Mouse (Mus musculus): ENCODE data around the gene Tmem19. TPM values are rescaled to one million over a fixed set of nuclear protein-coding genes. Genes with fewer than 3 reads are reported as not detected.
"Not testable (repeated sequence)": the region's sequence is repeated elsewhere in the genome, so short reads cannot be mapped to it uniquely, and the experiment has no call there.

Gene Tmem19
- polyA plus RNA-seq, 1 experiment from 2014 or later = 26.5 TPM

- H3K4me3 ChIP-seq (ENCODE audit: low read depth, low read length); H3K9me3 ChIP-seq (ENCODE audit: control insufficient read depth, low read length); DNase-seq (ENCODE audit: low spot score); H3K27me3 ChIP-seq (replicated peaks; ENCODE audit: control insufficient read depth, insufficient read depth, low read length); H3K4me2 ChIP-seq (ENCODE audit: low read length); H3K36me3 ChIP-seq (ENCODE audit: control insufficient read depth, insufficient read depth, low read length); ATAC-seq (replicated peaks; ENCODE audit: low FRiP score, low TSS enrichment, low read depth); H3K9ac ChIP-seq (ENCODE audit: low read length); H3K27ac ChIP-seq (ENCODE audit: low read depth): not testable (repeated sequence)
- WGBS = 62% methylated on average over 3 of the region's 3 CpGs
- H3K4me1 ChIP-seq (replicated peaks; ENCODE audit: control insufficient read depth, insufficient read depth, low read length) = peaks cover 13% of the 10 kb centered on the region
Measured at GRCm38 (mm10) chr10:115318388-115318787, 43.9 kb downstream of the Tmem19 start.

DNA sequence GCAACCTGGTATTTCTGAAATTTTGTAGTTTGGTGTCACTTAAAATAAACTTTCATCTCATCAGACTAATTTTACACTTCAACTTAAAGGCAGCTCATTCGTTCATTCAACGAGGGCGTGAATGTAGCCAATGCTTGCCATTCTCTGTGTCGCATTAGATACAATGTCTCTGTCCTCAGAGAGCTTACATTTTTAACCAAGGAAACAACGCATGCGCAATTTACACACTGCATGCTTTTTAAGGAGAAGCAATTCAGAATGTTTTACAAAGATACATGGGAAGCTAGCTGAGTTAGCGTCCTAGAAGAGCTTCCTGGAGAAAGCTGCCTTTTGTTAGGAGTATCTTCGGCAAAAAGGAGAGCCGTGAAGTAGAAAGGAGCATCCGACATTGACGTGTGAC lies 46.0 kb downstream of the Tmem19 start:
- WGBS = 65% methylated on average over 11 of the region's 11 CpGs

GRCm38 (mm10) chr10:115315473-115316171 lies 46.7 kb downstream of the Tmem19 start, which contains the start of gene Rab21:
TSS of gene Rab21 (minus strand) at chr10:115315594.
- Histone ChIP-seq H3K4me3 (ENCODE audit: low read depth, low read length) (peak within 1 kb of the TSS; percentile 88), H3K9ac (ENCODE audit: low read length) (peak within 1 kb of the TSS; percentile 93), H3K4me2 (ENCODE audit: low read length) (peak within 1 kb of the TSS; percentile 68), H3K36me3 (ENCODE audit: control insufficient read depth, insufficient read depth, low read length) (no peaks in the 10 kb centered on the region), H3K27me3 (replicated peaks; ENCODE audit: control insufficient read depth, insufficient read depth, low read length) (no peaks in the 10 kb centered on the region), H3K4me1 (replicated peaks; ENCODE audit: control insufficient read depth, insufficient read depth, low read length) (peaks cover 19% of the 10 kb centered on the region), H3K27ac (ENCODE audit: low read depth) (peak within 1 kb of the TSS; percentile 94), H3K9me3 (ENCODE audit: control insufficient read depth, low read length) (no peaks in the 10 kb centered on the region)
- DNase-seq (ENCODE audit: low spot score) = peak; percentile 100
- peak; percentile 94 for ATAC-seq (replicated peaks; ENCODE audit: low FRiP score, low TSS enrichment, low read depth)
- under 1% methylated on average over 46 of the region's 48 CpGs for WGBS

More for the DNA sequence above, 46.0 kb downstream of the Tmem19 start:
- Histone ChIP-seq H3K27me3 (replicated peaks; ENCODE audit: control insufficient read depth, insufficient read depth, low read length) (no peaks in the 10 kb centered on the region), H3K4me1 (replicated peaks; ENCODE audit: control insufficient read depth, insufficient read depth, low read length) (peaks cover 19% of the 10 kb centered on the region), H3K4me3 (ENCODE audit: low read depth, low read length) (peak overlapping the region; percentile 88), H3K9me3 (ENCODE audit: control insufficient read depth, low read length) (no peaks in the 10 kb centered on the region), H3K27ac (ENCODE audit: low read depth) (peak overlapping the region; percentile 94; the same call in 1 of the 2 replicates), H3K4me2 (ENCODE audit: low read length) (peak overlapping the region; percentile 68), H3K36me3 (ENCODE audit: control insufficient read depth, insufficient read depth, low read length) (no peaks in the 10 kb centered on the region), H3K9ac (ENCODE audit: low read length) (peak overlapping the region; percentile 93)
- DNase-seq (ENCODE audit: low spot score) (no peak), ATAC-seq (replicated peaks; ENCODE audit: low FRiP score, low TSS enrichment, low read depth) (no peak)

GRCm38 (mm10) chr10:115314582-115315452 lies 47.5 kb downstream of the Tmem19 start:
- H3K4me1 ChIP-seq (replicated peaks; ENCODE audit: control insufficient read depth, insufficient read depth, low read length) = peaks cover 19% of the 10 kb centered on the region
- ATAC-seq (replicated peaks; ENCODE audit: low FRiP score, low TSS enrichment, low read depth) (peak; percentile 67), DNase-seq (ENCODE audit: low spot score) (peak; percentile 79)
- no peaks in the 10 kb centered on the region for H3K9me3 ChIP-seq (ENCODE audit: control insufficient read depth, low read length)
- H3K4me2 ChIP-seq (ENCODE audit: low read length) = peak overlapping the region; percentile 68
- no peaks in the 10 kb centered on the region for H3K36me3 ChIP-seq (ENCODE audit: control insufficient read depth, insufficient read depth, low read length)
- H3K4me3 ChIP-seq (ENCODE audit: low read depth, low read length) = peak overlapping the region; percentile 88
- WGBS = under 1% methylated on average over 66 of the region's 73 CpGs
- peak overlapping the region; percentile 94 for H3K27ac ChIP-seq (ENCODE audit: low read depth)
- H3K27me3 ChIP-seq (replicated peaks; ENCODE audit: control insufficient read depth, insufficient read depth, low read length) = no peaks in the 10 kb centered on the region
- peak overlapping the region; percentile 93 for H3K9ac ChIP-seq (ENCODE audit: low read length)

DNA sequence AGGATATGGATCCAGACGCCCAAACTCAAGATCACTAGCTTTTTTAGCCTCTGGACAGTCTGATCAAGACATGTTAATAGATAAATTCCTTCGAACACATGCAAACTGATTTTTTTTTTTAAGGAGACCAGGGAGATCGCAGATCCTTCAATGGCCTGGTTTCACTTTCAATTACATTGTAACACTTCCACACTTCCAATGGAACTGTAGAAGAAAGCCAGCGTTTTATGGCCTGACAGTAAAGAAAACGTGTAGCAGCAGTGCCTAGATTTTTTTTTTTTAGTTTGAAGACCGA lies 48.1 kb downstream of the Tmem19 start:
- Histone ChIP-seq H3K4me2 (ENCODE audit: low read length) (peak overlapping the region; percentile 68), H3K9me3 (ENCODE audit: control insufficient read depth, low read length) (no peaks in the 10 kb centered on the region), H3K4me1 (replicated peaks; ENCODE audit: control insufficient read depth, insufficient read depth, low read length) (peaks cover 19% of the 10 kb centered on the region), H3K9ac (ENCODE audit: low read length) (peak overlapping the region; percentile 93), H3K4me3 (ENCODE audit: low read depth, low read length) (peak overlapping the region; percentile 88), H3K36me3 (ENCODE audit: control insufficient read depth, insufficient read depth, low read length) (no peaks in the 10 kb centered on the region), H3K27me3 (replicated peaks; ENCODE audit: control insufficient read depth, insufficient read depth, low read length) (no peaks in the 10 kb centered on the region), H3K27ac (ENCODE audit: low read depth) (peak overlapping the region; percentile 94; the same call in 1 of the 2 replicates)
- ATAC-seq (replicated peaks; ENCODE audit: low FRiP score, low TSS enrichment, low read depth) = no peak
- WGBS = 20% methylated on average over 6 of the region's 6 CpGs
- no peak for DNase-seq (ENCODE audit: low spot score)

DNA sequence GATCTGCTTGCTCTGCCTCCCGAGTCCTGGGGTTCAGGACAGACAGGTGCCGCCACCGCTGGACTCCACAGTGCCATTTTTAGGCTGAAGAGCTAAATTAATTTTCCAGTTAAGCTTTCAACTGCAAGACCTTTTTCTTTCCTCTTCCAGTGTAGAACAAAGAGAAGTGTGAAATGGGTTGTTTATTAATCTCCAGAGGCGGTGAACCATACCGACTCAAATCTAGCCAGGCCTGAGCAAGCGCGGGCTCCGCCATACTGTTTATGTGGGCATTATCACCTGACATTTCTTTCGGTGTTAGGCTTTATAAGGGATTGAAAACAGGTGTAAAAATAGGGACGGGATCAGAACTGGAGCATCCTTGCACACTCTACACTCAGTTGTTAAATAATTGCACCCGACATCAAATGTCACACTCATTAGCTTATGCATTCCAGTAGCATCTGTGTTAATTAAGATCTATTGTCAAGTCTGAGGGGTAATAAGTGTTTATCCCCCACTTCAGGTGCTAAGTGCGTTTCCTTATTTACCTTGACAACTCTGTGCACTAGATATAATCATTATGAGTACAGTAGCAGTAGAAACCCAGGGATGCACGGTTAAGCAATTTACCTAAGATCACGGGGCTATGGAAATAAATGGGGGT lies 48.5 kb downstream of the Tmem19 start:
- Histone ChIP-seq H3K4me2 (ENCODE audit: low read length) (peak overlapping the region; percentile 68), H3K27me3 (replicated peaks; ENCODE audit: control insufficient read depth, insufficient read depth, low read length) (no peaks in the 10 kb centered on the region), H3K9ac (ENCODE audit: low read length) (peak overlapping the region; percentile 93), H3K27ac (ENCODE audit: low read depth) (no peak overlapping the region), H3K4me3 (ENCODE audit: low read depth, low read length) (peak overlapping the region; percentile 88), H3K36me3 (ENCODE audit: control insufficient read depth, insufficient read depth, low read length) (no peaks in the 10 kb centered on the region), H3K4me1 (replicated peaks; ENCODE audit: control insufficient read depth, insufficient read depth, low read length) (peaks cover 19% of the 10 kb centered on the region), H3K9me3 (ENCODE audit: control insufficient read depth, low read length) (no peaks in the 10 kb centered on the region)
- no peak for DNase-seq (ENCODE audit: low spot score)
- ATAC-seq (replicated peaks; ENCODE audit: low FRiP score, low TSS enrichment, low read depth) = no peak
- WGBS = 80% methylated on average over 14 of the region's 14 CpGs

GRCm38 (mm10) chr10:115312732-115313131 lies 49.6 kb downstream of the Tmem19 start:
- Histone ChIP-seq H3K27ac (ENCODE audit: low read depth) (no peak overlapping the region), H3K9me3 (ENCODE audit: control insufficient read depth, low read length) (no peaks in the 10 kb centered on the region), H3K4me1 (replicated peaks; ENCODE audit: control insufficient read depth, insufficient read depth, low read length) (peaks cover 19% of the 10 kb centered on the region), H3K9ac (ENCODE audit: low read length) (no peak overlapping the region), H3K4me2 (ENCODE audit: low read length) (no peak overlapping the region), H3K36me3 (ENCODE audit: control insufficient read depth, insufficient read depth, low read length) (no peaks in the 10 kb centered on the region), H3K4me3 (ENCODE audit: low read depth, low read length) (no peak overlapping the region), H3K27me3 (replicated peaks; ENCODE audit: control insufficient read depth, insufficient read depth, low read length) (no peaks in the 10 kb centered on the region)
- ATAC-seq (replicated peaks; ENCODE audit: low FRiP score, low TSS enrichment, low read depth) (no peak), DNase-seq (ENCODE audit: low spot score) (no peak)
- WGBS = 52% methylated on average over 3 of the region's 3 CpGs

DNA sequence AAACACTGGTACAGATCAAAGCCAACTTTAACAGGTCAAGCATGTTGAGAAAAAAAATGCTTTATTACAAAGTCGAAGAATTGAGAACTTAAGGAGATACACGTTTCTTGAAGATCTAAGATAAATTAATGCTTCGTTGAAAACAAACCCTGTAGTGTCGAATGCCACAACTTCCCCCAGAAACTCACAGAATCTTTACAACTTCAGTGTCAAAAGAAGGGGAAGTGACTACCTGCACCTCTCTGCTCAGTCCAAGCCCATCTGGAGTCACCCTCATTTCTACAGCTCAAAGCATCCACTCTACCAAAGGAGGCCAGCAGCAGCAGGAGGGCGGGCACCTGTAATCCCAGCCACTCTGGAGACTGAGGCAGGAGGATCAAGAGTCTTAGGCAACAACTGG lies 50.1 kb downstream of the Tmem19 start:
- H3K4me2 ChIP-seq (ENCODE audit: low read length) = no peak overlapping the region
- no peak overlapping the region for H3K27ac ChIP-seq (ENCODE audit: low read depth)
- no peaks in the 10 kb centered on the region for H3K27me3 ChIP-seq (replicated peaks; ENCODE audit: control insufficient read depth, insufficient read depth, low read length)
- H3K9me3 ChIP-seq (ENCODE audit: control insufficient read depth, low read length) = no peaks in the 10 kb centered on the region
- H3K9ac ChIP-seq (ENCODE audit: low read length) = no peak overlapping the region
- H3K4me1 ChIP-seq (replicated peaks; ENCODE audit: control insufficient read depth, insufficient read depth, low read length) = peaks cover 19% of the 10 kb centered on the region
- H3K4me3 ChIP-seq (ENCODE audit: low read depth, low read length) = no peak overlapping the region
- ATAC-seq (replicated peaks; ENCODE audit: low FRiP score, low TSS enrichment, low read depth) (no peak), DNase-seq (ENCODE audit: low spot score) (no peak)
- no peaks in the 10 kb centered on the region for H3K36me3 ChIP-seq (ENCODE audit: control insufficient read depth, insufficient read depth, low read length)
- 86% methylated on average over 5 of the region's 5 CpGs for whole genome bisulfite sequencing
